Mouse (Mus musculus) thymus, postnatal 36 days (tissue): ENCODE data around the gene Borcs6.

Experiments
- DNase-seq, 2 experiments: peaks; one replicate each; pipeline ENCODE4 v3.0.0; 2022; ENCODE audit warnings: mixed read lengths in 2 of 2

Borcs6 gene

DNA sequence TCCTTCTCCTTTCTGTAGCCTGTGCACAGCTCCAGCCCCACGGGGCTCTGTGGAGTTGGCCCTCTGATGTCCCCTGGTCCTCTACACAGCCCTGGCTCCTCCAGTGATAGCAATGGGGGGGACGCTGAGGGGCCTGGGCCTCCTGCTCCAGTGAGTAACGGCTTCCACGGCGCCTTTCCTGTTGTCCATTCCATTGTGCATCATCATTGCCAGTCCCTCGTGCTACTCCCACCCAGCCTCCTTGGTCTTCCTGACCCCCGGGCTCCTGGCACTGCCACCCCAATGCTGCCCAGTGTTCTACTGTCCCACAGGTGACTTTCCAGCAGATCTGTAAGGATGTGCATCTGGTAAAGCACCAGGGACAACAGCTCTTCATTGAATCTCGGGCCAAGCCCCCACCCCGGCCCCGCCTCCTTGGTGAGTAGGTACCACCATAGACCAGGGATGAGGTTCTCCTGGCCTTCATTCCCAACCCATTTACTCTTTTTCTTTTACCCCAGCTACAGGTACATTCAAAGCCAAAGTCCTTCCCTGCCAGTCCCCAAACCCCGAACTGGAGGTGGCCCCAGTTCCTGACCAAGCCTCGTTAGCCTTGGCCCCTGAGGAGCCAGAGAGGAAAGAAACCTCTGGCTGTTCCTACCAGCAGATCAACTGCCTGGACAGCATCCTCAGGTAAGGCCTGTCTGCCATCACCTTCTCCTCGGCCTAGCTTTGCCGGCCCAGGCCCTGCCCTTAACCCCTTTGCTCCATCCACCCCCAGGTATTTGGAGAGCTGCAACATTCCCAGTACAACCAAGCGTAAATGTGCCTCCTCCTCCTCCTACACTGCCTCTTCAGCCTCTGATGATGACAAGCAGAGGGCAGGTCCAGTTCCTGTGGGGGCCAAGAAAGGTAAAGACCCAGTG lies 44.3 kb downstream of the Borcs6 start:
- no peak for DNase-seq

DNA sequence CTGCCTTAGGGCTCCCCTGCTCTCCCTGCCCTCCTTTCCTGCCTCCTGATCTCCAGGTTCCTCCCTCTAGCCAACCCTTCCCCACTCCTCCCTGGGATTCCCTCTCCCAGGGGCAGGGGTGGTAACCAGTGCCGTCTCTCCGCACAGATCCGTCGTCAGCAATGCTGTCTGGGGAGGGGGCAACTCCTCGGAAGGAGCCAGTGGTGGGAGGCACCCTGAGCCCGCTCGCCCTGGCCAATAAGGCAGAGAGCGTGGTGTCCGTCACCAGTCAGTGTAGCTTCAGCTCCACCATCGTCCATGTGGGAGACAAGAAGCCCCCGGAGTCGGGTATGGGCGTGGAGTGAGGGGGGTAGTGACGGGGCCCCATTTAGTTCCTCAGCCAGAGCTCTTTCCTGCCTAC lies 45.0 kb downstream of the Borcs6 start:
- DNase-seq, result no peak

DNA sequence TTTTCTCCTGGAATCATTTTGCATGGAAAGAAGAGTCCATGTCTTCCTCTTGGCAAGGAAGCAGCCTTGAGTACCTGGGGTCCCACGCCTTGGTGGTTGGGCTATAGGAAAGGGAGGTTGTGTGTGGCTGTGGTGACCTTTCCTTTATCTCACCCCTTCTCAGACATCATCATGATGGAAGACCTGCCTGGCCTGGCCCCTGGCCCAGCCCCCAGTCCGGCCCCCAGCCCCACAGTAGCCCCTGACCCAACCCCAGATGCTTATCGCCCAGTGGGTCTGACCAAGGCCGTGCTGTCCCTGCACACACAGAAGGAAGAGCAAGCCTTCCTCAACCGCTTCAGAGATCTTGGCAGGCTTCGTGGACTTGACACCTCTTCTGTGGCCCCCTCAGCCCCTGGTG lies 45.7 kb downstream of the Borcs6 start:
- DNase-seq, result no peak

DNA sequence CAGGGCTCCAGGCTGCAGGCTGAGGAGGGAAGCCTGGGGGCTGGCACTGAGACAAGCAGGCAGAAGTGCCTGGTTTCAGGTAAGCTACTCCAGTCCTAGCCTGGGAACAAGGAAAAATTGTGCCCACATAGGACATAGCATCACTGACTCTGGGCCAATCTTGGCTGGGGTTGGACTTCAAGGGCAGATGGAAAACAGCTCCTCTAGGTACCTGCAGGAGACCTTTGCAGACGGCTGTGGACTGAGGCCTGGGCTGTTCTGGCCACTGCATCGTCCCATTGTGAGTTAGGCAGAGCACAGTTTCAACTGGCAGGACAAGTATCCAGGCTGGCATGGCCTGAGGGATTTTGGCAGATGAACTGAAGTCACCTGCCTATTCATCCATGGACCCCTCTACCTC lies 46.3 kb downstream of the Borcs6 start:
- DNase-seq, result no peak

DNA sequence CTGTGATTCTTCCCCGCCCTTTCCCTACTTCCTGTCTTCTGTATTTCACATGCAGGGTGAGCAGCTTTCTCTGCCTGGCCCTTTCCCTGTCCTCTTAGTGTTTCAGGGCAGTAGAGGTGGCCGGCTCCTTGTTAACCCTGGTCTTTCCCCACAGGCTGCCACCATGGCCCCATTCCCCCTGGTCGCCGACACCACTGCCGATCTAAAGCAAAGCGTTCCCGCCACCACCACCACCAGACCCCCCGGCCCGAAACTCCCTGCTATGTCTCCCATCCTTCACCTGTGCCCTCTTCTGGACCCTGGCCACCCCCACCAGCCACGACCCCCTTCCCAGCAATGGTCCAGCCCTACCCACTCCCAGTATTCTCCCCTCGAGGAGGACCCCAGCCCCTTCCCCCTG lies 46.8 kb downstream of the Borcs6 start:
- no peak for DNase-seq

DNA sequence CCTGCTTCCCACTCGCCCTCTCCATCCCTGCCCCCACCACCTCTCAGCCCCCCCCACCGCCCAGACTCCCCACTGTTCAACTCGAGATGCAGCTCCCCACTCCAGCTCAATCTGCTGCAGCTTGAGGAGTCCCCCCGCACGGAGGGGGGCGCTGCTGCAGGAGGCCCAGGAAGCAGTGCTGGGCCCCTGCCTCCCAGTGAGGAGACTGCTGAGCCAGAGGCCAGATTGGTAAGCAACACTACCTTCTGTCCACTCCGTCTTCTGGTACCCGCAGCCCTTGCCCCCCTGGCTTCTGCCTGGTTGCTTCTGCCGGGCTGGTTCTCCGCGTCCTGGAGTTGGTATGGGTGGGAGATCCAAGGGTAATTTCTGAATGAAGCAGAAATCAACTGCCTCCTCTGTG lies 47.3 kb downstream of the Borcs6 start:
- no peak for DNase-seq

DNA sequence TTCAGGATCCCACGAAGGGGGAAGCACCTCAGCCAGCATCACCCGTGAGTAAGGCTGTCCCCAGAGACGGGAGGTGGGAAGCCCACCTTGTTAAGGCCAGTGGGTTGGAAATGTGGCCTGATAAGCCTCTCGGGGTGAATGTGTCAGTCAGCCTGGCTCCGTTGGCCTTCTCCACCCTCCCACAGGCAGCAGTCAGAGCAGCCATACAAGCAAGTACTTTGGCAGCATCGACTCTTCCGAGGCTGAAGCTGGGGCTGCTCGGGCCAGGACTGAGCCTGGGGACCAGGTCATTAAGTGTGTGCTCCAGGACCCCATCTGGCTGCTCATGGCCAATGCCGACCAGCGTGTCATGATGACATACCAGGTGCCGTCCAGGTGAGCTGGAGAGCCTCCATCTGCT lies 48.2 kb downstream of the Borcs6 start:
- DNase-seq, result no peak

DNA sequence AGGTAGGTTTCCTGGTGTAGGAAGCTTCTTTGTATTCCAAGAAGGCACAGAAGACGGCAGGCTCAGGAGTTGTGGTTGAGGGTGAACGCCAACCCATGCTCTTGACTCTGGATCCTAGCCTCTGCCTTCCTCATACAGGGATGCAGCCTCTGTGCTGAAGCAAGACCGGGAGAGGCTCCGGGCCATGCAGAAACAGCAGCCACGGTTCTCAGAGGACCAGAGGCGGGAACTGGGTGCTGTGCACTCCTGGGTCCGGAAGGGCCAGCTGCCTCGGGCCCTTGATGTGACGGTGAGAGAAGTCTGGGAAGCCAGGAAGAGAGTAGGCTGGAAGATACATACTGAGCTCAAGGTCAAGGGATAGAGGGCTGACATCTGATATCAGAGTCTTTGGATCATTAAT lies 48.7 kb downstream of the Borcs6 start:
- no peak for DNase-seq

DNA sequence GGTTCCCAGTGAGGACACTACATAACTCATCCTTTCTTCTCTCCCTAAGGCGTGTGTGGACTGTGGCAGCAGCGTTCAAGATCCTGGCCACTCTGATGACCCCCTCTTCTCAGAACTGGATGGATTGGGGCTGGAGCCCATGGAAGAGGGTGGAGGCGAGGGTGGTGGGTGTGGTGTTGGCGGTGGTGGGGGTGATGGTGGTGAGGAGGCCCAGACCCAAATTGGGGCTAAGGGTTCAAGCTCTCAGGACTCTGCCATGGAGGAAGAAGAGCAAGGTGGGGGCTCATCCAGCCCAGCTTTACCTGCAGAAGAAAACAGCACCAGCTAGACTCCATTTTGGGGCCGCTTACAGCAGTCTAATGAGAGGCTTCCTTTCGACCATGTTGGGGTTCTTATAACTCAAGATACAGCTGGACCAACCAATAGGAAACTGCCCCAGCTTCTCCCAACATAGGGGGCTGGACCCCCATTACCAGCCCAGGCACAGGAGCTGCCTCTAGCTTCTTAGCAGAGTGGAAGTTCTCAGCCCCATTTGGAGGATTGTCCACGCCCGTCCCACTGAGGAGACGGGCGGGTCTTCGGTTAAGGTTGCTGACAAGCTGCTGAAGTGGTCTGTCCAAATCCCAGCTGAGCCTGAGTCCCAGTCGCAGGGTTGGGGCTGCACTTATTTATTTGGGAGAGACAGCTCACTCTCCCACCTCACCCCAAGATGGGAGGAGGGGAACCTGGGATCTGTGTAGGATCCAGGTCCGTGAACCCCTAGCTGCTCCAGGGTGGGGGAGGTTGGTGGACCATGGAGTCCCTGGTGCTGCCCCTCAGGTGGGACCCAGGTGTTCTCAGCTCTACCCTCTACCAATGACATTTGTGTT lies 49.7 kb downstream of the Borcs6 start:
- no peak for DNase-seq

DNA sequence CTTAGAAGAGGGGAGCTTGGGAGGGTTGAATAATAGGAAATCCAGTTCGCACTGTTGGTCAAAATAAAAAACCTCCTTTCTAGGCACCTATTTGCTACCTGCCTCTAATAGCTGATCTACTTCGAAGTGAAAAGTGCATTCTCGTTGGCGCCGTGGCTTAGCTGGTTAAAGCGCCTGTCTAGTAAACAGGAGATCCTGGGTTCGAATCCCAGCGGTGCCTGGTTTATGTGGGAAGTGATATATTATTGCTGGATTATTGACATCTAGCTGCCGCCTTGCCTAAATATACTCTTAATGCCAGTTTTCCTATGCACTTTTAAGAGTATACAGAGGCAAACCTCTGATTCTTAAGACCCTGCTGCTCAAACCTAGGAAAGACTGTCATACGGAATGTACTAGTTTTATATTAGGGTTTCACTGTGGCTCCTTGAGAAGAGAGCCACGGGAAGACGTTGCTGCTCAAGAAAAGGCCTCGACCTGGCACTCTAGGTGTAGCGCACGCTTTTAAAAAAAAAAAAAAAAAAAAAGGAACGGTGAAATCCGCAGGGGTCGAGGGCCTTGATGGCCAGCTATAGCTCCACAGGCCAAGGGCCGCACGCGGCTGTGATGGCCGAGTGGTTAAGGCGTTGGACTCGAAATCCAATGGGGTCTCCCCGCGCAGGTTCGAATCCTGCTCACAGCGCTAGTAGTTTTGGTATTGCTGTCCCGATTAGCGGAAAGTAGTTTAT lies 51.0 kb downstream of the Borcs6 start:
- peak; percentile 85 to 87 for DNase-seq
